Mouse (Mus musculus) embryonic facial prominence, embryonic 11.5 days (tissue): Measurements from ENCODE around the gene Aldh4a1. TPM values are rescaled to one million over a fixed set of nuclear protein-coding genes. Genes with fewer than 3 reads are reported as not detected.

ENCODE experiments used
- ATAC-seq: fragments of 200-750 bp; cut with Nextera tagmentation; replicated peaks from 2 replicates; pipeline ENCODE4 v1.8.0; 2017; ENCODE audit warnings: low read depth; ENCODE audit not compliant: insufficient number of reproducible peaks, low FRiP score, low TSS enrichment
- DNase-seq: peaks from one replicate; pipeline ENCODE4 v3.0.0-alpha.2; 2015; ENCODE audit warnings: low spot score
- H3K27ac ChIP-seq: fragments of 300-500 bp; sonication (generic); replicated peaks from 2 replicates; pipeline ENCODE4 v1.5.1; 2014; ENCODE audit warnings: mild to moderate bottlenecking, low read depth, low read length, control low read depth
- H3K27me3 ChIP-seq: fragments of 300-500 bp; sonication (generic); 2 replicates; pipeline ENCODE4 v1.6.1; 2014; ENCODE audit warnings: mild to moderate bottlenecking, low read length, moderate library complexity, mixed read lengths; ENCODE audit not compliant: control insufficient read depth, insufficient read depth
- H3K36me3 ChIP-seq: fragments of 300-500 bp; sonication (generic); replicated peaks from 2 replicates; pipeline ENCODE4 v1.6.1; 2014; ENCODE audit warnings: low read depth, mild to moderate bottlenecking, low read length, moderate library complexity, mixed read lengths; ENCODE audit not compliant: control insufficient read depth, insufficient read depth
- H3K4me1 ChIP-seq: fragments of 300-500 bp; sonication (generic); 2 replicates; pipeline ENCODE4 v1.6.1; 2014; ENCODE audit warnings: low read length, mixed read lengths; ENCODE audit not compliant: control insufficient read depth, insufficient read depth
- H3K4me2 ChIP-seq: fragments of 300-500 bp; sonication (generic); 2 replicates; pipeline ENCODE4 v1.6.1; 2014; ENCODE audit warnings: low read depth, mild to moderate bottlenecking, control low read depth, low read length, moderate library complexity
- H3K4me3 ChIP-seq: fragments of 300-500 bp; sonication (generic); 2 replicates; pipeline ENCODE4 v1.5.1; 2014; ENCODE audit warnings: low read depth, low read length, control low read depth
- H3K9ac ChIP-seq: fragments of 300-500 bp; sonication (generic); replicated peaks from 2 replicates; pipeline ENCODE4 v1.6.1; 2014; ENCODE audit warnings: mild to moderate bottlenecking, control low read depth, low read length
- H3K9me3 ChIP-seq: fragments of 300-500 bp; sonication (generic); replicated peaks from 2 replicates; pipeline ENCODE4 v1.6.1; 2016; ENCODE audit warnings: mild to moderate bottlenecking, low read length, inconsistent platforms, mixed read lengths; ENCODE audit not compliant: control insufficient read depth
- WGBS: fragments of 180-500 bp; shearing (Covaris S2); extraction: QIAGEN DNeasy Blood & Tissue Kit; methylation state at CpG from one replicate; pipeline ENCODE4 v1.1.7; 2014; 5-methylcytosine and 5-hydroxymethylcytosine counted together
- polyA plus RNA-seq: library from polyadenylated mRNA; unstranded; fragments of >200 nt; fragmentation: Nextera tagmentation; extraction: Ambion mirVana; gene quantifications from 2 replicates; pipeline ENCODE4 v1.2.1, GENCODE M21; 2014

Gene Aldh4a1
- polyA plus RNA-seq, 1 experiment from 2014 or later, result 13.1 TPM

GRCm38 (mm10) chr4:139632254-139632580, 9.6 kb downstream of the Aldh4a1 start:
- Histone ChIP-seq H3K9ac (no peak overlapping the region), H3K27ac (no peak overlapping the region), H3K4me2 (no peak overlapping the region), H3K4me1 (no peaks in the 10 kb centered on the region), H3K4me3 (no peak overlapping the region), H3K27me3 (no peaks in the 10 kb centered on the region), H3K36me3 (no peaks in the 10 kb centered on the region), H3K9me3 (no peaks in the 10 kb centered on the region)
- DNase-seq (no peak), ATAC-seq (no peak)
- 81% methylated on average over 10 of the region's 10 CpGs for WGBS

GRCm38 (mm10) chr4:139636373-139636772, 13.7 kb downstream of the Aldh4a1 start:
- no peaks in the 10 kb centered on the region for H3K27me3 ChIP-seq
- H3K9ac ChIP-seq, result no peak overlapping the region
- H3K4me3 ChIP-seq, result no peak overlapping the region
- 28% methylated on average over 7 of the region's 7 CpGs for WGBS
- H3K27ac ChIP-seq, result no peak overlapping the region
- no peaks in the 10 kb centered on the region for H3K4me1 ChIP-seq
- no peaks in the 10 kb centered on the region for H3K36me3 ChIP-seq
- no peak overlapping the region for H3K4me2 ChIP-seq
- H3K9me3 ChIP-seq, result no peaks in the 10 kb centered on the region
- DNase-seq (peak; percentile 73), ATAC-seq (no peak)

- DNase-seq, result no peak
Observed at GRCm38 (mm10) chr4:139637847-139638246, 15.2 kb downstream of the Aldh4a1 start.

GRCm38 (mm10) chr4:139638356-139638755, 15.7 kb downstream of the Aldh4a1 start:
- H3K27me3 ChIP-seq, result peaks cover 11% of the 10 kb centered on the region
- no peak overlapping the region for H3K4me3 ChIP-seq
- H3K36me3 ChIP-seq, result no peaks in the 10 kb centered on the region
- no peak for ATAC-seq
- H3K4me1 ChIP-seq, result peaks cover 6% of the 10 kb centered on the region
- no peak overlapping the region for H3K27ac ChIP-seq
- WGBS, result 93% methylated on average over 16 of the region's 16 CpGs
- no peak overlapping the region for H3K4me2 ChIP-seq
- DNase-seq, result no peak
- H3K9ac ChIP-seq, result no peak overlapping the region
- no peaks in the 10 kb centered on the region for H3K9me3 ChIP-seq

More at GRCm38 (mm10) chr4:139637847-139638246, 15.2 kb downstream of the Aldh4a1 start:
- H3K36me3 ChIP-seq, result no peaks in the 10 kb centered on the region
- no peak for ATAC-seq
- no peak overlapping the region for H3K9ac ChIP-seq
- no peak overlapping the region for H3K27ac ChIP-seq
- WGBS, result 83% methylated on average over 9 of the region's 9 CpGs
- no peak overlapping the region for H3K4me3 ChIP-seq
- H3K4me2 ChIP-seq, result no peak overlapping the region
- H3K4me1 ChIP-seq, result peaks cover 6% of the 10 kb centered on the region
- H3K9me3 ChIP-seq, result no peaks in the 10 kb centered on the region
- H3K27me3 ChIP-seq, result peaks cover 7% of the 10 kb centered on the region

- no peaks in the 10 kb centered on the region for H3K9me3 ChIP-seq
Observed at GRCm38 (mm10) chr4:139639801-139640200, 17.1 kb downstream of the Aldh4a1 start.

GRCm38 (mm10) chr4:139640333-139640732, 17.7 kb downstream of the Aldh4a1 start:
- Histone ChIP-seq H3K4me2 (no peak overlapping the region), H3K27me3 (peaks cover 11% of the 10 kb centered on the region), H3K4me3 (no peak overlapping the region), H3K9me3 (no peaks in the 10 kb centered on the region), H3K27ac (no peak overlapping the region), H3K4me1 (peaks cover 6% of the 10 kb centered on the region), H3K36me3 (no peaks in the 10 kb centered on the region), H3K9ac (no peak overlapping the region)
- no peak for ATAC-seq
- DNase-seq, result no peak
- 67% methylated on average over 12 of the region's 12 CpGs for WGBS

More at GRCm38 (mm10) chr4:139639801-139640200, 17.1 kb downstream of the Aldh4a1 start:
- ATAC-seq, result no peak
- Histone ChIP-seq H3K4me2 (no peak overlapping the region), H3K4me3 (no peak overlapping the region), H3K27ac (no peak overlapping the region), H3K36me3 (no peaks in the 10 kb centered on the region), H3K4me1 (peaks cover 6% of the 10 kb centered on the region), H3K9ac (no peak overlapping the region), H3K27me3 (peaks cover 11% of the 10 kb centered on the region)
- no peak for DNase-seq
- 52% methylated on average over 12 of the region's 12 CpGs for WGBS

GRCm38 (mm10) chr4:139640775-139641174, 18.1 kb downstream of the Aldh4a1 start:
- H3K9me3 ChIP-seq, result no peaks in the 10 kb centered on the region
- no peaks in the 10 kb centered on the region for H3K36me3 ChIP-seq
- H3K4me1 ChIP-seq, result peaks cover 6% of the 10 kb centered on the region
- no peak overlapping the region for H3K4me2 ChIP-seq
- H3K27me3 ChIP-seq, result peaks cover 11% of the 10 kb centered on the region
- no peak overlapping the region for H3K4me3 ChIP-seq
- DNase-seq (no peak), ATAC-seq (no peak)
- H3K9ac ChIP-seq, result no peak overlapping the region
- no peak overlapping the region for H3K27ac ChIP-seq
- 67% methylated on average over 6 of the region's 6 CpGs for WGBS

- Histone ChIP-seq H3K9ac (peak overlapping the region; percentile 22), H3K27me3 (peaks cover 11% of the 10 kb centered on the region), H3K36me3 (no peaks in the 10 kb centered on the region), H3K4me3 (no peak overlapping the region), H3K4me1 (peaks cover 6% of the 10 kb centered on the region), H3K4me2 (peak overlapping the region; percentile 48), H3K9me3 (no peaks in the 10 kb centered on the region), H3K27ac (no peak overlapping the region)
- ATAC-seq (no peak), DNase-seq (peak; percentile 45)
- 2% methylated on average over 30 of the region's 30 CpGs for WGBS
Observed at GRCm38 (mm10) chr4:139641829-139642425, 19.3 kb downstream of the Aldh4a1 start.
